21 mouse cellular contexts compared by ENCODE assay signal in genomic region chr14:105738568-105738967, GRCm38 (mm10).
DNase-seq lines count a peak whose midpoint lies in the region; ATAC-seq and TF ChIP-seq lines count a peak whose summit lies in the region.
"Had no signal": no experiment of that assay in that cellular context is flagged by ENCODE, and none has a peak within 500 bp of the region (broad histone marks: within the 10 kb centered on the region; RNA-seq: fewer than 3 reads in every experiment).

No protein-coding gene starts in this region.

- no peak overlapping the region for H3K4me3 ChIP-seq in lung, postnatal 0 days (ENCODE audit: low read depth, low read length)
- no peak overlapping the region for H3K4me3 ChIP-seq in lung, adult 2 months (replicated peaks; ENCODE audit: extremely low read depth, low read depth, low read length)
- H3K4me3 ChIP-seq: embryonic facial prominence, embryonic 13.5 days; embryonic facial prominence, embryonic 15.5 days; erythroblast, embryonic 14.5 days; forebrain, embryonic 10.5 days; forebrain, embryonic 12.5 days had no signal

- H3K4me2 ChIP-seq in lung, postnatal 0 days (replicated peaks; ENCODE audit: low read depth, low read length) = no peak overlapping the region
- H3K4me2 ChIP-seq: embryonic facial prominence, embryonic 13.5 days; embryonic facial prominence, embryonic 15.5 days; forebrain, embryonic 12.5 days had no signal

- no peak overlapping the region for H3K27ac ChIP-seq in lung, postnatal 0 days (ENCODE audit: low read length)
- H3K27ac ChIP-seq: embryonic facial prominence, embryonic 13.5 days; embryonic facial prominence, embryonic 15.5 days; forebrain, embryonic 10.5 days; forebrain, embryonic 12.5 days had no signal

- no peak for TF ChIP-seq POLR2A in lung, adult 2 months (IDR thresholded peaks at IDR 0.05; ENCODE audit: borderline replicate concordance, extremely low read depth, low read depth, low read length)

- H3K4me1 ChIP-seq in lung, postnatal 0 days (ENCODE audit: insufficient read depth, low read depth, low read length) = peaks cover 7% of the 10 kb centered on the region; the same call in 1 of the 2 replicates
- H3K4me1 ChIP-seq in lung, adult 2 months (ENCODE audit: control insufficient read depth, insufficient read depth, low read length) = 0 out of 2 replicates have a peak, but pooled peaks cover 2% of the 10 kb centered on the region

- peak; percentile 76; the same call in 1 of the 2 replicates for TF ChIP-seq EP300 in lung, postnatal 0 days (IDR thresholded peaks at IDR 0.05)

- peak; percentile 71 for DNase-seq in lung, postnatal 0 days (ENCODE audit: low spot score)
- no peak for DNase-seq in lung, adult 18-20 months
- peak; percentile 21 for DNase-seq in lung, postnatal 36 days
- DNase-seq in lung, adult 2 months = no peak
- DNase-seq: adrenal gland, adult 2 months; adrenal gland, postnatal 10 days; adrenal gland, postnatal 25 days; cerebellum, adult 11 months; cerebellum, adult 18-20 months; cerebellum, adult 8-10 months; cerebellum, adult 9-11 months; cerebellum, postnatal 14 days; cerebellum, postnatal 36 days; embryo, embryonic 11 days had no signal

- H3K36me3 ChIP-seq in lung, postnatal 0 days (ENCODE audit: insufficient read depth, low read length) = no peaks in the 10 kb centered on the region
- H3K36me3 ChIP-seq: embryonic facial prominence, embryonic 13.5 days; embryonic facial prominence, embryonic 15.5 days; forebrain, embryonic 10.5 days; forebrain, embryonic 12.5 days had no signal

- H3K27me3 ChIP-seq in lung, postnatal 0 days (replicated peaks; ENCODE audit: insufficient read depth, low read length) = no peaks in the 10 kb centered on the region
- H3K27me3 ChIP-seq: embryonic facial prominence, embryonic 15.5 days; forebrain, embryonic 12.5 days had no signal

- TF ChIP-seq CTCF in lung, postnatal 0 days (IDR thresholded peaks at IDR 0.05) = no peak
- no peak for TF ChIP-seq CTCF in lung, adult 2 months (IDR thresholded peaks at IDR 0.05; ENCODE audit: insufficient read depth, low read length)

- WGBS in lung, postnatal 0 days = 52% methylated on average over 5 of the region's 5 CpGs
- WGBS in lung, adult 2 months = 71% methylated on average over 5 of the region's 5 CpGs

- H3K9me3 ChIP-seq in lung, postnatal 0 days (ENCODE audit: low read length) = no peaks in the 10 kb centered on the region
- H3K9me3 ChIP-seq: embryonic facial prominence, embryonic 13.5 days; embryonic facial prominence, embryonic 15.5 days; forebrain, embryonic 10.5 days; forebrain, embryonic 12.5 days had no signal

- ATAC-seq in lung, postnatal 0 days = peak; percentile 78
- ATAC-seq: forebrain, embryonic 14.5 days; forebrain, embryonic 16.5 days had no signal

- H3K9ac ChIP-seq in lung, postnatal 0 days (replicated peaks; ENCODE audit: low read depth) = no peak overlapping the region
- H3K9ac ChIP-seq: embryonic facial prominence, embryonic 13.5 days; embryonic facial prominence, embryonic 15.5 days; forebrain, embryonic 12.5 days had no signal

Comparison
In these comparisons a context has a peak if more than half of its experiments do, and no peak if none do; other contexts are left out.
1. DNase-seq: peak in lung, postnatal 0 days (single experiment) and lung, postnatal 36 days (single experiment); none in lung, adult 18-20 months (0 of 2) and lung, adult 2 months (single experiment).